ENCODE assay signal across 9 mouse cellular contexts in genomic region chr4:148154982-148155381, GRCm38 (mm10). TPM values are rescaled to one million over a fixed set of nuclear protein-coding genes. Genes with fewer than 3 reads are reported as not detected.
DNase-seq lines count a peak whose midpoint lies in the region; ATAC-seq and TF ChIP-seq lines count a peak whose summit lies in the region.
"Had no signal": no experiment of that assay in that cellular context is flagged by ENCODE, and none has a peak within 500 bp of the region (broad histone marks: within the 10 kb centered on the region; RNA-seq: fewer than 3 reads in every experiment).

No protein-coding gene starts in this region.

- TF ChIP-seq EP300 in liver, postnatal 0 days (IDR thresholded peaks at IDR 0.05; ENCODE audit: low read depth), result no peak
- no peak for TF ChIP-seq EP300 in lung, postnatal 0 days (IDR thresholded peaks at IDR 0.05)

- WGBS in forebrain, postnatal 0 days, result 44% methylated on average over 3 of the region's 3 CpGs
- WGBS in forebrain, embryonic 16.5 days, result 44% methylated on average over 3 of the region's 3 CpGs
- WGBS in liver, postnatal 0 days (ENCODE audit: insufficient replicate concordance), result 57% methylated on average over 3 of the region's 3 CpGs
- WGBS in lung, postnatal 0 days, result 47% methylated on average over 3 of the region's 3 CpGs
- 49% methylated on average over 3 of the region's 3 CpGs for WGBS in neural tube, embryonic 15.5 days

- DNase-seq in forebrain, postnatal 0 days, result peak; percentile 80
- DNase-seq in liver, postnatal 0 days, result no peak
- no peak for DNase-seq in liver
- peak; percentile 64 for DNase-seq in NIH3T3 (ENCODE audit: low read depth)
- DNase-seq in lung, postnatal 0 days (ENCODE audit: low spot score), result peak; percentile 37
- DNase-seq in spleen, adult 18-20 months, result no peak

- H3K4me2 ChIP-seq in forebrain, postnatal 0 days (ENCODE audit: low read depth), result no peak overlapping the region
- H3K4me2 ChIP-seq in forebrain, embryonic 16.5 days (ENCODE audit: low read length), result no peak overlapping the region
- H3K4me2 ChIP-seq in liver, postnatal 0 days (ENCODE audit: low read depth, low read length), result no peak overlapping the region
- H3K4me2 ChIP-seq in lung, postnatal 0 days (replicated peaks; ENCODE audit: low read depth, low read length), result no peak overlapping the region
- no peak overlapping the region for H3K4me2 ChIP-seq in neural tube, embryonic 15.5 days

- H3K27ac ChIP-seq in forebrain, postnatal 0 days (ENCODE audit: low read depth, low read length), result no peak overlapping the region
- no peak overlapping the region for H3K27ac ChIP-seq in forebrain, embryonic 16.5 days (ENCODE audit: low read length)
- no peak overlapping the region for H3K27ac ChIP-seq in liver, postnatal 0 days (ENCODE audit: low read depth)
- H3K27ac ChIP-seq in lung, postnatal 0 days (ENCODE audit: low read length), result no peak overlapping the region
- no peak overlapping the region for H3K27ac ChIP-seq in neural tube, embryonic 15.5 days (replicated peaks)
- H3K27ac ChIP-seq: macrophage had no signal

- no peaks in the 10 kb centered on the region for H3K27me3 ChIP-seq in forebrain, postnatal 0 days (ENCODE audit: insufficient read depth, low read length)
- H3K27me3 ChIP-seq in forebrain, embryonic 16.5 days (replicated peaks; ENCODE audit: control insufficient read depth, insufficient read depth, low read length), result no peaks in the 10 kb centered on the region
- H3K27me3 ChIP-seq in liver, postnatal 0 days (ENCODE audit: insufficient read depth, low read length), result peaks cover 9% of the 10 kb centered on the region
- H3K27me3 ChIP-seq in lung, postnatal 0 days (replicated peaks; ENCODE audit: insufficient read depth, low read length), result no peaks in the 10 kb centered on the region
- no peaks in the 10 kb centered on the region for H3K27me3 ChIP-seq in neural tube, embryonic 15.5 days (replicated peaks)

- H3K9ac ChIP-seq in forebrain, postnatal 0 days, result no peak overlapping the region
- H3K9ac ChIP-seq in forebrain, embryonic 16.5 days (replicated peaks; ENCODE audit: low read depth, low read length), result no peak overlapping the region
- H3K9ac ChIP-seq in liver, postnatal 0 days (replicated peaks), result no peak overlapping the region
- H3K9ac ChIP-seq in lung, postnatal 0 days (replicated peaks; ENCODE audit: low read depth), result no peak overlapping the region
- no peak overlapping the region for H3K9ac ChIP-seq in neural tube, embryonic 15.5 days (replicated peaks)

- no peak for ATAC-seq in forebrain, postnatal 0 days
- no peak for ATAC-seq in forebrain, embryonic 16.5 days
- ATAC-seq in liver, postnatal 0 days, result no peak
- no peak for ATAC-seq in lung, postnatal 0 days
- no peak for ATAC-seq in neural tube, embryonic 15.5 days (ENCODE audit: low FRiP score)

- peaks cover 46% of the 10 kb centered on the region for H3K36me3 ChIP-seq in forebrain, postnatal 0 days (ENCODE audit: insufficient read depth)
- H3K36me3 ChIP-seq in forebrain, embryonic 16.5 days (ENCODE audit: control insufficient read depth, insufficient read depth), result peaks cover 8% of the 10 kb centered on the region
- H3K36me3 ChIP-seq in liver, postnatal 0 days (replicated peaks; ENCODE audit: insufficient read depth, low read length), result no peaks in the 10 kb centered on the region
- H3K36me3 ChIP-seq in lung, postnatal 0 days (ENCODE audit: insufficient read depth, low read length), result no peaks in the 10 kb centered on the region
- peaks cover 40% of the 10 kb centered on the region for H3K36me3 ChIP-seq in neural tube, embryonic 15.5 days

- peak; percentile 74 for TF ChIP-seq CTCF in forebrain, postnatal 0 days (IDR thresholded peaks at IDR 0.05; ENCODE audit: low read depth)
- peak; percentile 67 for TF ChIP-seq CTCF in liver, postnatal 0 days (IDR thresholded peaks at IDR 0.05; ENCODE audit: low read depth)
- TF ChIP-seq CTCF in lung, postnatal 0 days (IDR thresholded peaks at IDR 0.05), result peak; percentile 70

- H3K4me1 ChIP-seq in forebrain, postnatal 0 days (ENCODE audit: insufficient read depth), result peaks cover 13% of the 10 kb centered on the region
- H3K4me1 ChIP-seq in forebrain, embryonic 16.5 days (replicated peaks; ENCODE audit: control insufficient read depth, insufficient read depth, low read length), result peaks cover 16% of the 10 kb centered on the region
- peaks cover 22% of the 10 kb centered on the region for H3K4me1 ChIP-seq in liver, postnatal 0 days (ENCODE audit: insufficient read depth)
- peaks cover 6% of the 10 kb centered on the region; the same call in 1 of the 2 replicates for H3K4me1 ChIP-seq in lung, postnatal 0 days (ENCODE audit: insufficient read depth, low read depth, low read length)
- H3K4me1 ChIP-seq in neural tube, embryonic 15.5 days, result peaks cover 48% of the 10 kb centered on the region

- H3K4me3 ChIP-seq in forebrain, postnatal 0 days (ENCODE audit: low read depth, low read length), result no peak overlapping the region
- no peak overlapping the region for H3K4me3 ChIP-seq in forebrain, embryonic 16.5 days (replicated peaks; ENCODE audit: low read length)
- H3K4me3 ChIP-seq in liver, postnatal 0 days (ENCODE audit: low read depth, low read length), result no peak overlapping the region
- no peak overlapping the region for H3K4me3 ChIP-seq in lung, postnatal 0 days (ENCODE audit: low read depth, low read length)
- H3K4me3 ChIP-seq in neural tube, embryonic 15.5 days (replicated peaks), result no peak overlapping the region

- no peaks in the 10 kb centered on the region for H3K9me3 ChIP-seq in forebrain, postnatal 0 days (ENCODE audit: low read length)
- no peaks in the 10 kb centered on the region for H3K9me3 ChIP-seq in forebrain, embryonic 16.5 days (ENCODE audit: control insufficient read depth, low read length)
- no peaks in the 10 kb centered on the region for H3K9me3 ChIP-seq in liver, postnatal 0 days (ENCODE audit: low read length)
- H3K9me3 ChIP-seq in lung, postnatal 0 days (ENCODE audit: low read length), result no peaks in the 10 kb centered on the region
- H3K9me3 ChIP-seq in neural tube, embryonic 15.5 days (replicated peaks), result no peaks in the 10 kb centered on the region

RNA-seq across cellular contexts. Expression of gene Fbxo6, which starts 3.0 kb away (rescaled TPM):
- 22.0 and 24.0 TPM in 2 replicates for total RNA-seq in forebrain, postnatal 0 days (2014; rRNA removed)
- 22.8 and 24.9 TPM in 2 replicates for polyA plus RNA-seq in forebrain, postnatal 0 days (2015; fragmentation: Nextera tagmentation; extraction: Ambion mirVana)
- 14.4 and 17.7 TPM in 2 replicates for polyA plus RNA-seq in forebrain, embryonic 16.5 days (2015; fragmentation: Nextera tagmentation; extraction: Ambion mirVana)
- 30.1 and 32.0 TPM in 2 replicates for polyA plus RNA-seq in liver, postnatal 0 days (2015; fragmentation: Nextera tagmentation; extraction: Ambion mirVana)
- 53.1 and 58.5 TPM in 2 replicates for polyA plus RNA-seq in lung, postnatal 0 days (2015; fragmentation: Nextera tagmentation; extraction: Ambion mirVana)
- polyA plus RNA-seq in neural tube, embryonic 15.5 days (2015; fragmentation: Nextera tagmentation; extraction: Ambion mirVana), result 20.6 and 21.9 TPM in 2 replicates

RNA-seq across cellular contexts. Expression of gene Fbxo44, which starts 5.3 kb away (rescaled TPM):
- total RNA-seq in forebrain, postnatal 0 days (2014; rRNA removed), result 126 and 132 TPM in 2 replicates
- polyA plus RNA-seq in forebrain, postnatal 0 days (2015; fragmentation: Nextera tagmentation; extraction: Ambion mirVana), result 73.3 and 81.4 TPM in 2 replicates
- 60.3 and 67.1 TPM in 2 replicates for polyA plus RNA-seq in forebrain, embryonic 16.5 days (2015; fragmentation: Nextera tagmentation; extraction: Ambion mirVana)
- 0.81 and 0.97 TPM in 2 replicates for polyA plus RNA-seq in liver, postnatal 0 days (2015; fragmentation: Nextera tagmentation; extraction: Ambion mirVana)
- polyA plus RNA-seq in lung, postnatal 0 days (2015; fragmentation: Nextera tagmentation; extraction: Ambion mirVana), result 7.1 and 8.4 TPM in 2 replicates
- 89.4 and 104 TPM in 2 replicates for polyA plus RNA-seq in neural tube, embryonic 15.5 days (2015; fragmentation: Nextera tagmentation; extraction: Ambion mirVana)

RNA-seq across cellular contexts. Expression of gene Fbxo2, which starts 5.4 kb away (rescaled TPM):
- total RNA-seq in forebrain, postnatal 0 days (2014; rRNA removed), result 10.2 and 11.9 TPM in 2 replicates
- polyA plus RNA-seq in forebrain, postnatal 0 days (2015; fragmentation: Nextera tagmentation; extraction: Ambion mirVana), result 11.4 and 15.6 TPM in 2 replicates
- polyA plus RNA-seq in forebrain, embryonic 16.5 days (2015; fragmentation: Nextera tagmentation; extraction: Ambion mirVana), result 4.3 and 4.7 TPM in 2 replicates
- 0.19 TPM in 1 of 2 replicates, not detected in the other for polyA plus RNA-seq in liver, postnatal 0 days (2015; fragmentation: Nextera tagmentation; extraction: Ambion mirVana)
- polyA plus RNA-seq in lung, postnatal 0 days (2015; fragmentation: Nextera tagmentation; extraction: Ambion mirVana), result 0.42 and 0.66 TPM in 2 replicates
- polyA plus RNA-seq in neural tube, embryonic 15.5 days (2015; fragmentation: Nextera tagmentation; extraction: Ambion mirVana), result 17.2 and 19.0 TPM in 2 replicates
- polyA plus RNA-seq: macrophage had no signal

RNA-seq across cellular contexts. Expression of gene Draxin, which starts 24.5 kb away (rescaled TPM):
- 37.5 and 40.5 TPM in 2 replicates for total RNA-seq in forebrain, postnatal 0 days (2014; rRNA removed)
- 6.8 and 8.7 TPM in 2 replicates for polyA plus RNA-seq in forebrain, postnatal 0 days (2015; fragmentation: Nextera tagmentation; extraction: Ambion mirVana)
- polyA plus RNA-seq in forebrain, embryonic 16.5 days (2015; fragmentation: Nextera tagmentation; extraction: Ambion mirVana), result 22.7 and 23.5 TPM in 2 replicates
- 0.04 and 0.05 TPM in 2 replicates for polyA plus RNA-seq in liver, postnatal 0 days (2015; fragmentation: Nextera tagmentation; extraction: Ambion mirVana)
- 0.06 TPM in 2 replicates for polyA plus RNA-seq in lung, postnatal 0 days (2015; fragmentation: Nextera tagmentation; extraction: Ambion mirVana)
- polyA plus RNA-seq in neural tube, embryonic 15.5 days (2015; fragmentation: Nextera tagmentation; extraction: Ambion mirVana), result 7.3 and 10.4 TPM in 2 replicates
- polyA plus RNA-seq: macrophage had no signal

RNA-seq across cellular contexts. Expression of gene Mad2l2, which starts 24.8 kb away (rescaled TPM):
- total RNA-seq in forebrain, postnatal 0 days (2014; rRNA removed), result 43.6 and 45.7 TPM in 2 replicates
- 102 and 104 TPM in 2 replicates for polyA plus RNA-seq in forebrain, postnatal 0 days (2015; fragmentation: Nextera tagmentation; extraction: Ambion mirVana)
- 127 TPM in 2 replicates for polyA plus RNA-seq in forebrain, embryonic 16.5 days (2015; fragmentation: Nextera tagmentation; extraction: Ambion mirVana)
- polyA plus RNA-seq in liver, postnatal 0 days (2015; fragmentation: Nextera tagmentation; extraction: Ambion mirVana), result 16.9 and 18.8 TPM in 2 replicates
- 35.2 and 35.7 TPM in 2 replicates for polyA plus RNA-seq in lung, postnatal 0 days (2015; fragmentation: Nextera tagmentation; extraction: Ambion mirVana)
- polyA plus RNA-seq in neural tube, embryonic 15.5 days (2015; fragmentation: Nextera tagmentation; extraction: Ambion mirVana), result 99.2 and 99.9 TPM in 2 replicates

Comparison
In these comparisons a context has a peak if more than half of its experiments do, and no peak if none do; other contexts are left out.
1. DNase-seq: peak in forebrain, postnatal 0 days (single experiment), NIH3T3 (single experiment) and lung, postnatal 0 days (single experiment); none in liver, postnatal 0 days (single experiment), liver (single experiment) and spleen, adult 18-20 months (0 of 2).
2. Peak in every context shown above with its lines, with median percentiles within 50 percentile points of each other: CTCF ChIP-seq.